Mouse (Mus musculus) brain, adult 2 months (tissue): ENCODE measurements around the gene Sugt1.
A peak's percentile ranks its signal among the peaks of the same experiment; 100 is the strongest.

Source experiments
- DNase-seq: peaks from one replicate; pipeline ENCODE4 v3.0.0; 2011; ENCODE audit warnings: low read depth, low spot score

Gene Sugt1

DNA sequence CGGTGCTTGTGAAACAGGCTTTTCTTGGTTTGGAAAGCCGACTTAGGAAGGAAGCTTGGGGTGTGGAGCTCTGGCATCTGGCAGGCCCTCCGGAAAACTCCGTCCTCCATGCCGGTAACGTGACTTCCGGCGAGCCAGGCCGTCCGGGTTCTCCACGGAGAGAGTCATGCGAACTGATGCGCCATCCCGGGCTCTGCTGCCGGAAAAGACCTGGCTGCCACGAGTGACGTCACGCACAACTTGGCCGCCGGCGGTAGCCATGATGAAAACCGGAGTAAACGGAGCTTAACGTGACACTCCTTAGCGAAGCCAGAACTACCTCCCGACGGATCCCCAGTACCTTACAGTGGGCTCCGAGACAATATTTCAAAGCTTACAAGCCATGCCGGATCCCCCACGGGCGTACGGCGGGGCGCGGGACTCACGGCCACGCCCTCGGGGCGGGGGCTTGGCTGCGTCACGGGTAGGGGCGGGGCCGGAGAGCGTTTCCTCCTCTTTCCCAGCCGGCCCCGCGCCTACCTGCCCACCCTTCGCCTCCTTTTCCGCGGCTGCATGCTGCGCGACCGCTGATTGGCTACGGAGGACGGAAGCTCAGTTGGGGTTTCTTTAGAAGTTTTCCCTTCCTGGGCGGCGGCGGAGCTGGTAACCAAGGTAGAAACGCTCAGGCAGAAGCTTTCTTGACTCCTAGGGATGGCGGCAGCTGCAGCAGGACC, at the start of gene Sugt1:
Gene Sugt1 (plus strand): TSS at position 553 of the 713 bp plus-strand sequence.
- peak; percentile 99 for DNase-seq

DNA sequence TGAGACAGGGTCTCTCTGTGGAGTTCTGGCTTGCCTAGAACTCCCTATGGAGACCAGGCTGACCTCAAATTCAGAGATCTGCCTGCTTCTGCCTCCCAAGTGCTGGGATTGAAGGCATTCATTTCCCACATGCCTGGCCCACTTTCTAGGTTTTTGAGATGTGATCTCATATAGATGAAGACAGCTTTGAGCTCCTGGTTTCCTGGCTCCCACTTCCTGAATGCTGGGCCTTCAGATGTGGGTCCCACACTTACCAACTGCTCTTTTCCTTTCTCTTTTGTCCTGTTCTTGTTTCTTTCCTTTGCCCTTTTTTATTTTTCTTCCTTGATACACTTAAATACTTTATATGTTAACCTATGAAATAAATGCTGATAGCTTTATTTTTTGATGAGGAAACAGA, 49.6 kb upstream of the Sugt1 start:
- no peak for DNase-seq

DNA sequence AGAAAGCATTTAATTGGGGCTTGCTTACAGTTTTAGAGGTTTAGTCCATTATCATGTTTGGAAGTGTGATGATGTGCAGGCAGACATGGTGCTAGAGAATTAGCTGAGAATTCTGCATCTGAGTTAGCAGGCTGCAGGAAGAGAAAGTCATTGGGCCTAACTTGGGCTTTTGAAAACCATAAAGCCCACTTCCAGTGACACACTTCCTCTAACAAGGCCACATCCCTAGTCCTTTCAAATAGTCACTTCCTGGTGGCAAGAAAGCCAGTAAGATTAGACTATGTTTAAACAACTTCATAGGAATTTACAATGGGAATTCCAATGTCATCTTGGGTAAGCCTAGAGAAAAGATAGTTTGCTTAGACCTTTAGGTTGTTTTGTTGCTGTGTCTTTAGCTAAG, 45.9 kb upstream of the Sugt1 start:
- no peak for DNase-seq

- peak; percentile 52 for DNase-seq
Measured at GRCm38 (mm10) chr14:79549343-79549742, 38.1 kb upstream of the Sugt1 start.

- peak; percentile 6 for DNase-seq
Measured at GRCm38 (mm10) chr14:79551929-79552328, 35.6 kb upstream of the Sugt1 start.

DNA sequence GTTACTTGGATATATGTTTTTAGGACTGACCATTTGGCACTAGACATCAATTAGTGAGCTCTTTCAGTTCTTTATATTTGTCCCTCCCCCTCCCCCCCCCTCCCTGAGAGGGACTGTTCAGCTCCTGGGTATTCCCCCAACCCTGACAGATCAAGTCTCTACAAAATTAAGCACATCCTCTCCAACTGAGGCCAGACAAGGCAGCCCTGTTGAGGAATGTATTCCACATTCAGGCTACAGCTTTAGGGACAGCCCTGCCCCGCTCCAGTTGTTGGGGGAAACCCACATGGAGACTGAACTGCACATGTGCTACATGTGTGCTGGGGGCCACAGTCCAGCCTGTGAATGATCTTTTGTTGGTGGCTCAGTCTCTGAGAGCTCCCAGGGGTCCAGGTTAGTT, 34.6 kb upstream of the Sugt1 start:
- no peak for DNase-seq

GRCm38 (mm10) chr14:79557796-79558195, 29.7 kb upstream of the Sugt1 start:
- DNase-seq = no peak

- peak; percentile 65 for DNase-seq
Measured at GRCm38 (mm10) chr14:79562745-79563144, 24.7 kb upstream of the Sugt1 start.

GRCm38 (mm10) chr14:79564784-79565183, 22.7 kb upstream of the Sugt1 start:
- DNase-seq = no peak

GRCm38 (mm10) chr14:79573482-79574191, 13.9 kb upstream of the Sugt1 start:
- DNase-seq = no peak

- DNase-seq = no peak
Measured at GRCm38 (mm10) chr14:79574361-79574760, 13.1 kb upstream of the Sugt1 start.

GRCm38 (mm10) chr14:79583526-79584245, 3.8 kb upstream of the Sugt1 start:
- no peak for DNase-seq

DNA sequence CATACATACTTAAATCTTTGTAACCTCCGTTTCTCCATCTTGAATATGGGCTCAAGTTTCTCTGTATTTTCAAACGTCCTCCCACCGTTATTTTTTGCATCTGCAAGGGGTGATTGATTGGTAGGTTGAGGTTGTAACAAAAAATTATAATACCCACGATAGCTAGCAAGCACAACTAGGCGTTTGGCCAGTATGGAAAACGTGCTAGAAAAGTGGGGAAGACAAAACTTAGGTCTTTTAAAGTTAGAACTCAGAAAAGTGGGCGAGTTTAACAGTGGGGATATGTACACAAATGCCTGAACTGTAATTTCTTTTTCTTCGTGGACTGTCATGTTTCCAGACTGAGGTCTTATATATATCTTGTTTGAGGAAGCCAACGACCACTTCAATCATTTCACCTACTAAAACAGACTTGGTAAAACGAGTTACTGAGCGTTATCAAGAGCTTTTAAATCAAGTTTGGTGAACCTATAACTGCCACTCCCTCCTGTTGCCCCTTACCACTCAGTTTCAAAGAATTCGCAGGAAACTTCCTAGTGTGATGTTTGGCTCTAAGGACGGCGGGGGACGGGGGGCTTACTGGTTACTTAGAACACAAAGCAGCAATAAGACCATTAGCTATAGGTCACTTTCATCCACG, 872 bp upstream of the Sugt1 start:
- no peak for DNase-seq

- DNase-seq = no peak
Measured at GRCm38 (mm10) chr14:79587852-79588229, 350 bp downstream of the Sugt1 start.

DNA sequence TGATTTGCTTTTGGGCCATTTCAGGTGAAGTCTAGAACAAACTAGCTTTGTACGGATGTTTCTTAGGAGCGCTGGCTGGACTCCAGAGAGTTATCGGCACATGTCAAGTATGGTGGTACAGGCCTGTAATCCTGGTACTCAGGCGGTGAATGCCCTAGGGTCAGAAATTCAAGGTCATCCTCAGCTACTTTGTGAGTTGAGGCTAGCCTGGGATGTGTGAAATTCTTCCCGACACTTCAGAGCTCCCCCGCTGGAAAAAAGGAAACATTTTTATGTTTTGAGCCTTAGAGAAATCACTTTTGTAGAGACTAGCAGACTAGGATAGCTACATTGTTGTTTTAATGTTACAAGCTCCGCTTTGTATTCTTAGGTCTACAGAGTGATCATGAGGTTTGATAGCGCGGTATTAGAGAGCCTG, 1.1 kb downstream of the Sugt1 start:
- DNase-seq = peak; percentile 8

- no peak for DNase-seq
Measured at GRCm38 (mm10) chr14:79589401-79589800, 1.9 kb downstream of the Sugt1 start.

DNA sequence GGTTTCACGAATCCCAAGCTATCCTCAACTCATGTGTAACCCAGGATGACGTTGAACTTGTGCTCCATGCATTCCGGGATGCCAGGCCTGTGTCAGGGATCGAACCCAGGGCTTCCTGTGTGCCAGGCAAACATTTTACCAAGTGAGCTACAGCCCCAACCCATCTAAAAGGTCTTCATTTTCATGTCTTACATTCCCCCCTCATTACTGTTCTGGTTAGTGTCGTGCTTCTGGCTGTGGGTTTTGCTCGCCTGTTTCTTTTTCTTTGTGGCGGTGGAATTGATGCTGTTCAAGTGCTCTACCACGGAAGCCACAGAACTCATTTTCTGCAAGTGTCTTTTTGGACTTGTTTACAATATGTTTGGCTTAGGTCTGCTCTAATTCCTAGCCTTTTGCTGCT, 3.4 kb downstream of the Sugt1 start:
- DNase-seq = no peak

GRCm38 (mm10) chr14:79591611-79592010, 4.1 kb downstream of the Sugt1 start:
- no peak for DNase-seq

GRCm38 (mm10) chr14:79594069-79594468, 6.6 kb downstream of the Sugt1 start:
- no peak for DNase-seq

DNA sequence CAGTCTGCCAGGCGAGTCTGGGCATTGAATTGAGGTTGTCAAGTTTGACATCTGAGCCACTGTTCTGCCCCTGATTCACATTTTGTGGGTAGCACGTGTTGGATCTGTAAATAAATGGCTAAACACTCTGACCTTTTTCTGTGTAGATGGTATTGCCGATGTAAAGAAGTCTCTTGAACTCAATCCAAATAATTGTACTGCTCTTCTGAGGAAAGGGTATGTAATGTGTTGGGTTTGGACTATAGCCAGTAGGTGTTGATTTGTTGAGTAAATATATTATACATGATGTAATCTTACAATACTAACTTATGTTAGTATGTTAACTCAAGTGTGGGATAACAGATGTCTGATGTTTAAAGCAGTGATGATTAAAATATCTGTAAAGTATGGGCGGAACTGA, 9.1 kb downstream of the Sugt1 start:
- DNase-seq = no peak

- peak; percentile 9 for DNase-seq
Measured at GRCm38 (mm10) chr14:79605881-79606280, 18.4 kb downstream of the Sugt1 start.

GRCm38 (mm10) chr14:79606392-79606791, 18.9 kb downstream of the Sugt1 start:
- no peak for DNase-seq
